Mouse (Mus musculus) small intestine, adult 2 months (tissue): ENCODE data around the gene Gcn1l1. TPM values are rescaled to one million over a fixed set of nuclear protein-coding genes. Genes with fewer than 3 reads are reported as not detected.

Experiments used
- H3K27ac ChIP-seq: fragments of 200-500 bp; 2 replicates; pipeline ENCODE4 v1.5.1; 2012; ENCODE audit warnings: low read depth, low read length, control low read depth, inconsistent platforms; ENCODE audit not compliant: insufficient read depth
- H3K27me3 ChIP-seq: fragments of 200-500 bp; 2 replicates; pipeline ENCODE4 v1.6.1; 2012; ENCODE audit warnings: mild to moderate bottlenecking, moderate library complexity, low read length, inconsistent platforms; ENCODE audit not compliant: control insufficient read depth, insufficient read depth
- H3K36me3 ChIP-seq: fragments of 200-500 bp; 2 replicates; pipeline ENCODE4 v1.6.1; 2012; ENCODE audit warnings: mild to moderate bottlenecking, low read length, control low read depth, inconsistent platforms; ENCODE audit not compliant: control insufficient read depth, insufficient read depth
- H3K4me1 ChIP-seq: fragments of 200-500 bp; 2 replicates; pipeline ENCODE4 v1.6.1; 2012; ENCODE audit warnings: low read length, inconsistent platforms, mixed read lengths; ENCODE audit not compliant: control insufficient read depth, insufficient read depth, insufficient read length
- H3K4me3 ChIP-seq: fragments of 200-500 bp; 2 replicates; pipeline ENCODE4 v1.5.1; 2012; ENCODE audit warnings: low read depth, mild to moderate bottlenecking, control low read depth, inconsistent platforms, low read length, moderate library complexity
- CTCF ChIP-seq: fragments of 200-500 bp; IDR thresholded peaks from 2 replicates; pipeline ENCODE4 v1.5.1; 2012; ENCODE audit warnings: low read depth, mild to moderate bottlenecking, control low read depth, inconsistent platforms, low read length, moderate library complexity, mixed read lengths; ENCODE audit not compliant: insufficient replicate concordance, insufficient read length; ENCODE audit errors: extremely low read depth
- POLR2A ChIP-seq: fragments of 200-500 bp; IDR thresholded peaks from 2 replicates; pipeline ENCODE4 v1.6.1; 2012; ENCODE audit warnings: low read depth, mild to moderate bottlenecking, control low read depth, inconsistent platforms, low read length, moderate library complexity
- WGBS: fragments of 180-500 bp; shearing (Covaris S2); methylation state at CpG from one replicate; pipeline ENCODE4 v1.1.7; 2018; 5-methylcytosine and 5-hydroxymethylcytosine counted together
- polyA plus RNA-seq: library from polyadenylated mRNA; depleted of rRNA; stranded (reverse); fragments of >200 nt; gene quantifications from 2 replicates; pipeline ENCODE4 v1.2.3, GENCODE M21; 2012

Gene Gcn1l1
- polyA plus RNA-seq, 1 experiment: 30.7 TPM

- Histone ChIP-seq H3K27ac (no peak overlapping the region), H3K4me1 (peaks cover 12% of the 10 kb centered on the region; the same call in 1 of the 2 replicates), H3K4me3 (no peak overlapping the region), H3K27me3 (no peaks in the 10 kb centered on the region), H3K36me3 (peaks cover 62% of the 10 kb centered on the region)
- WGBS: 96% methylated on average over 14 of the region's 14 CpGs
- TF ChIP-seq CTCF: no peak
Measured at GRCm38 (mm10) chr5:115545636-115546035, 19.4 kb upstream of the Gcn1l1 start.

GRCm38 (mm10) chr5:115546536-115546935 lies 18.5 kb upstream of the Gcn1l1 start:
- H3K36me3 ChIP-seq: peaks cover 69% of the 10 kb centered on the region
- 94% methylated on average over 11 of the region's 11 CpGs for WGBS

GRCm38 (mm10) chr5:115547014-115547413 lies 18.0 kb upstream of the Gcn1l1 start:
- TF ChIP-seq CTCF (no peak), POLR2A (no peak)
- Histone ChIP-seq H3K36me3 (peaks cover 74% of the 10 kb centered on the region), H3K4me1 (peaks cover 11% of the 10 kb centered on the region; the same call in 1 of the 2 replicates), H3K27me3 (no peaks in the 10 kb centered on the region), H3K4me3 (no peak overlapping the region), H3K27ac (no peak overlapping the region)
- WGBS: 82% methylated on average over 6 of the region's 6 CpGs

More at GRCm38 (mm10) chr5:115546536-115546935, 18.5 kb upstream of the Gcn1l1 start:
- TF ChIP-seq POLR2A: no peak
- Histone ChIP-seq H3K27me3 (no peaks in the 10 kb centered on the region), H3K27ac (no peak overlapping the region), H3K4me1 (peaks cover 12% of the 10 kb centered on the region; the same call in 1 of the 2 replicates), H3K4me3 (no peak overlapping the region)

GRCm38 (mm10) chr5:115547421-115547820 lies 17.6 kb upstream of the Gcn1l1 start:
- Histone ChIP-seq H3K36me3 (peaks cover 77% of the 10 kb centered on the region), H3K27me3 (no peaks in the 10 kb centered on the region), H3K4me1 (peaks cover 9% of the 10 kb centered on the region; the same call in 1 of the 2 replicates), H3K27ac (no peak overlapping the region), H3K4me3 (no peak overlapping the region)
- 84% methylated on average over 7 of the region's 7 CpGs for WGBS
- TF ChIP-seq POLR2A (no peak), CTCF (no peak)

GRCm38 (mm10) chr5:115548501-115549285 lies 16.4 kb upstream of the Gcn1l1 start:
- peaks cover 90% of the 10 kb centered on the region for H3K36me3 ChIP-seq
- H3K27me3 ChIP-seq: no peaks in the 10 kb centered on the region
- no peak overlapping the region for H3K27ac ChIP-seq
- WGBS: 95% methylated on average over 18 of the region's 18 CpGs
- H3K4me1 ChIP-seq: peaks cover 7% of the 10 kb centered on the region; the same call in 1 of the 2 replicates
- TF ChIP-seq POLR2A (no peak), CTCF (no peak)
- H3K4me3 ChIP-seq: no peak overlapping the region

- no peaks in the 10 kb centered on the region for H3K27me3 ChIP-seq
- 89% methylated on average over 11 of the region's 11 CpGs for WGBS
- TF ChIP-seq CTCF (no peak), POLR2A (no peak)
- H3K4me1 ChIP-seq: no peaks in the 10 kb centered on the region
- no peak overlapping the region for H3K4me3 ChIP-seq
- H3K27ac ChIP-seq: no peak overlapping the region
- peaks cover 91% of the 10 kb centered on the region for H3K36me3 ChIP-seq
Measured at GRCm38 (mm10) chr5:115550482-115551005, 14.5 kb upstream of the Gcn1l1 start.

- H3K4me3 ChIP-seq: no peak overlapping the region
- peaks cover 84% of the 10 kb centered on the region for H3K36me3 ChIP-seq
- no peaks in the 10 kb centered on the region for H3K27me3 ChIP-seq
- no peak overlapping the region for H3K27ac ChIP-seq
- WGBS: 88% methylated on average over 12 of the region's 12 CpGs
- H3K4me1 ChIP-seq: no peaks in the 10 kb centered on the region
- TF ChIP-seq CTCF: no peak
- TF ChIP-seq POLR2A: no peak
Measured at GRCm38 (mm10) chr5:115551386-115551785, 13.7 kb upstream of the Gcn1l1 start.

GRCm38 (mm10) chr5:115551799-115552198 lies 13.3 kb upstream of the Gcn1l1 start:
- TF ChIP-seq POLR2A (no peak), CTCF (no peak)
- H3K36me3 ChIP-seq: peaks cover 80% of the 10 kb centered on the region
- no peak overlapping the region for H3K4me3 ChIP-seq

More at GRCm38 (mm10) chr5:115551799-115552198, 13.3 kb upstream of the Gcn1l1 start:
- H3K27ac ChIP-seq: no peak overlapping the region
- 93% methylated on average over 13 of the region's 13 CpGs for WGBS
- H3K27me3 ChIP-seq: no peaks in the 10 kb centered on the region
- H3K4me1 ChIP-seq: no peaks in the 10 kb centered on the region
